In the genomic region with DNA sequence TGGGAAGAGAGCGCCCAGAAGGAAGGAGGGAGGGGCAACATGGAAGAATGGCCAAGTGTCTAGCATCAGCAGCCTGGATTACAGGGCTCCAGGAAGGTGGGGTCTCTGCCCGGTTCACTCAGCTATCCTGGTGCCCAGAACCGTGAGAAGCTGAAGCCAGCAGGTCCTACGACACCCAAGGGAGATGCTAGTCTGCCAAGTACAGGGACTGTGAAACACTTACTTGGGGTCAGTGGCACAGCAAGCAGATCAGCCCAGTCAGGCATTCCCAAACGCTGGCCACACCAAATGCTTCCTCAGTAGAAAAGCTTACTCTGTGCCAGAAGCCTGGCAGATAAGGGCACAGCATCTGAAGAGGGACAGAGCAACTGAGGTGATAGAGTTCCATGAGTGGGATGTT, we compare ENCODE assay signal across 18 mouse cellular contexts.
DNase-seq lines count a peak whose midpoint lies in the region; ATAC-seq and TF ChIP-seq lines count a peak whose summit lies in the region.
"Had no signal": no experiment of that assay in that cellular context is flagged by ENCODE, and none has a peak within 500 bp of the region (broad histone marks: within the 10 kb centered on the region; RNA-seq: fewer than 3 reads in every experiment).

No protein-coding gene starts in this region.

- WGBS in kidney, embryonic 16.5 days: 55% methylated on average over 5 of the region's 5 CpGs
- WGBS in embryonic facial prominence, embryonic 10.5 days: 68% methylated on average over 5 of the region's 5 CpGs

- no peak for TF ChIP-seq CTCF in gastrocnemius, adult 2 months (IDR thresholded peaks at IDR 0.05)

- no peaks in the 10 kb centered on the region for H3K27me3 ChIP-seq in kidney, embryonic 16.5 days (ENCODE audit: insufficient read depth, low read length)
- no peaks in the 10 kb centered on the region for H3K27me3 ChIP-seq in embryonic facial prominence, embryonic 10.5 days (replicated peaks; ENCODE audit: low read depth, poor library complexity, severe bottlenecking)
- H3K27me3 ChIP-seq: heart, embryonic 12.5 days; neural tube, embryonic 12.5 days had no signal

- H3K27ac ChIP-seq in gastrocnemius, adult 2 months: peak overlapping the region; percentile 7; the same call in 1 of the 2 replicates
- H3K27ac ChIP-seq in kidney, embryonic 16.5 days (ENCODE audit: low read length): no peak overlapping the region
- H3K27ac ChIP-seq in embryonic facial prominence, embryonic 10.5 days (replicated peaks): peak overlapping the region; percentile 40; the same call in 1 of the 2 replicates
- H3K27ac ChIP-seq: liver, embryonic 14.5 days; macrophage; neural tube, embryonic 12.5 days had no signal

- peaks cover 15% of the 10 kb centered on the region; the same call in 1 of the 2 replicates for H3K4me1 ChIP-seq in kidney, embryonic 16.5 days (ENCODE audit: insufficient read depth, low read length)
- H3K4me1 ChIP-seq in embryonic facial prominence, embryonic 10.5 days: peaks cover 72% of the 10 kb centered on the region

- H3K36me3 ChIP-seq in kidney, embryonic 16.5 days (ENCODE audit: insufficient read depth, low read length): no peaks in the 10 kb centered on the region
- H3K36me3 ChIP-seq in embryonic facial prominence, embryonic 10.5 days (replicated peaks): no peaks in the 10 kb centered on the region
- H3K36me3 ChIP-seq: heart, embryonic 12.5 days; neural tube, embryonic 12.5 days had no signal

- intact Hi-C loops in gastrocnemius, adult 2 months (cut with DNase I): no loop called here

- H3K4me3 ChIP-seq in gastrocnemius, adult 2 months: no peak overlapping the region
- H3K4me3 ChIP-seq in kidney, embryonic 16.5 days (ENCODE audit: low read length): no peak overlapping the region
- no peak overlapping the region for H3K4me3 ChIP-seq in embryonic facial prominence, embryonic 10.5 days
- H3K4me3 ChIP-seq: heart, embryonic 12.5 days; neural tube, embryonic 12.5 days had no signal

- H3K9me3 ChIP-seq in kidney, embryonic 16.5 days (ENCODE audit: low read length): no peaks in the 10 kb centered on the region
- no peaks in the 10 kb centered on the region for H3K9me3 ChIP-seq in embryonic facial prominence, embryonic 10.5 days
- H3K9me3 ChIP-seq: heart, embryonic 12.5 days; neural tube, embryonic 12.5 days had no signal

- H3K4me2 ChIP-seq in kidney, embryonic 16.5 days (replicated peaks; ENCODE audit: low read depth, low read length): no peak overlapping the region
- H3K4me2 ChIP-seq: heart, embryonic 12.5 days; midbrain, embryonic 11.5 days; neural tube, embryonic 12.5 days had no signal

- peak; percentile 23; the same call in 1 of the 2 replicates for ATAC-seq in kidney, embryonic 16.5 days (ENCODE audit: low FRiP score, low TSS enrichment)
- no peak for ATAC-seq in activated CD4-positive, CD25-positive, alpha-beta regulatory T cell, adult 4 months
- ATAC-seq: forebrain, embryonic 16.5 days had no signal

- DNase-seq in gastrocnemius, adult 2 months: peak; percentile 28
- no peak for DNase-seq in gastrocnemius, postnatal 25 days
- no peak for DNase-seq in kidney, adult 9 months
- peak; percentile 77 for DNase-seq in adipocyte (ENCODE audit: low spot score)
- no peak for DNase-seq in embryonic facial prominence, embryonic 10.5 days (ENCODE audit: low spot score)
- DNase-seq: cerebellum, adult 9-10 months; gastrocnemius, postnatal 10 days; heart, postnatal 36 days; kidney, adult 11 months; right cerebral cortex, postnatal 4 days had no signal

- H3K9ac ChIP-seq in kidney, embryonic 16.5 days (replicated peaks; ENCODE audit: low read length): no peak overlapping the region
- H3K9ac ChIP-seq: heart, embryonic 12.5 days; liver, embryonic 14.5 days; neural tube, embryonic 12.5 days had no signal

Comparison
In these comparisons a context has a peak if more than half of its experiments do, and no peak if none do; other contexts are left out.
1. DNase-seq: peak in gastrocnemius, adult 2 months (single experiment) and adipocyte (single experiment); none in gastrocnemius, postnatal 25 days (single experiment), kidney, adult 9 months (single experiment) and embryonic facial prominence, embryonic 10.5 days (single experiment).